Mouse (Mus musculus) ES-E14 (cell line): ENCODE measurements around the gene Ppm1l. TPM values are rescaled to one million over a fixed set of nuclear protein-coding genes. Genes with fewer than 3 reads are reported as not detected.

Experiments
- DNase-seq: peaks from one replicate; pipeline ENCODE4 v3.0.0-alpha.2; 2013; ENCODE audit warnings: low read depth, low spot score
- H3K27ac ChIP-seq: 2 replicates; pipeline ENCODE4 v1.5.1; 2012; ENCODE audit warnings: low read depth, mild to moderate bottlenecking, low read length, moderate library complexity, mixed read lengths; ENCODE audit not compliant: poor library complexity, insufficient read depth, severe bottlenecking
- H3K36me3 ChIP-seq: 2 replicates; pipeline ENCODE4 v1.6.1; 2012; ENCODE audit warnings: mild to moderate bottlenecking, low read length, moderate library complexity, mixed read lengths; ENCODE audit not compliant: control insufficient read depth, poor library complexity, insufficient read depth, severe bottlenecking
- H3K4me1 ChIP-seq, 2 experiments: fragments of 150-350 bp in 1 of 2; sonication (generic) in 1 of 2; 2 replicates each; pipeline ENCODE4 v1.6.1; 2012; ENCODE audit warnings: low read length in 2 of 2, mild to moderate bottlenecking in 1 of 2, mixed read lengths in 1 of 2; ENCODE audit not compliant: control insufficient read depth in 2 of 2, insufficient read depth in 2 of 2, poor library complexity in 1 of 2
- H3K4me3 ChIP-seq, 2 experiments: fragments of 150-350 bp in 1 of 2; sonication (generic) in 1 of 2; 2 replicates each; pipeline ENCODE4 v1.5.1; 2012; ENCODE audit warnings: low read length in 2 of 2, low read depth in 1 of 2, mild to moderate bottlenecking in 1 of 2, mixed read lengths in 1 of 2; ENCODE audit not compliant: insufficient read depth in 1 of 2, poor library complexity in 1 of 2, severe bottlenecking in 1 of 2
- H3K9ac ChIP-seq: 2 replicates; pipeline ENCODE4 v1.6.1; 2012; ENCODE audit warnings: low read depth, mild to moderate bottlenecking, low read length, mixed read lengths; ENCODE audit not compliant: poor library complexity, insufficient read depth, severe bottlenecking
- H3K9me3 ChIP-seq: fragments of 150-350 bp; sonication (generic); 2 replicates; pipeline ENCODE4 v1.6.1; 2012; ENCODE audit warnings: low read depth, mild to moderate bottlenecking, low read length; ENCODE audit not compliant: control insufficient read depth, insufficient read depth
- CHD2 ChIP-seq: IDR thresholded peaks from 2 replicates; pipeline ENCODE4 v1.6.1; 2014; ENCODE audit warnings: mild to moderate bottlenecking, low read depth, low read length, inconsistent platforms
- HCFC1 ChIP-seq: IDR thresholded peaks from 2 replicates; pipeline ENCODE4 v1.6.1; 2012; ENCODE audit warnings: low read length, inconsistent platforms, borderline replicate concordance; ENCODE audit not compliant: insufficient read depth
- MAFK ChIP-seq: IDR thresholded peaks from 2 replicates; pipeline ENCODE4 v1.6.1; 2014; ENCODE audit warnings: mild to moderate bottlenecking, low read depth, low read length, inconsistent platforms; ENCODE audit not compliant: insufficient read depth
- ZC3H11A ChIP-seq: IDR thresholded peaks from 2 replicates; pipeline ENCODE4 v1.6.1; 2012; ENCODE audit warnings: low read depth, mild to moderate bottlenecking, inconsistent platforms, low read length, borderline replicate concordance
- ZNF384 ChIP-seq: IDR thresholded peaks from 2 replicates; pipeline ENCODE4 v1.6.1; 2012; ENCODE audit warnings: low read depth, low read length, inconsistent platforms
- in situ Hi-C, 2 experiments: fragments of 600-800 bp; cut with MboI; formaldehyde crosslinking; loops; one replicate each; pipeline ENCODE4 v1.15.1; 2025; ENCODE audit warnings: low sequenced_read_pairs in 2 of 2, inconsistent platforms in 1 of 2; ENCODE audit not compliant: unreplicated experiment in 2 of 2
- total RNA-seq: library from RNA; depleted of rRNA; stranded (reverse); fragments of 300-350 nt; gene quantifications from 2 replicates; pipeline ENCODE4 v1.2.3, GENCODE M21; 2012

The Ppm1l gene
- total RNA-seq, 1 experiment, result 5.6 TPM

GRCm38 (mm10) chr3:69342247-69342921 is 25.7 kb downstream of the Ppm1l start:
- no peak for TF ChIP-seq CHD2
- no peak for TF ChIP-seq ZNF384
- Histone ChIP-seq H3K36me3 (no peaks in the 10 kb centered on the region), H3K9ac (no peak overlapping the region), H3K9me3 (no peaks in the 10 kb centered on the region), H3K4me1 (no peaks in the 10 kb centered on the region), H3K4me3 (no peak overlapping the region), H3K27ac (no peak overlapping the region)
- DNase-seq, result no peak
- in situ Hi-C loops, result no loop called here

GRCm38 (mm10) chr3:69343124-69343523 is 26.5 kb downstream of the Ppm1l start:
- in situ Hi-C loops, result no loop called here
- Histone ChIP-seq H3K4me3 (no peak overlapping the region), H3K9me3 (no peaks in the 10 kb centered on the region), H3K4me1 (no peaks in the 10 kb centered on the region), H3K9ac (no peak overlapping the region), H3K27ac (no peak overlapping the region), H3K36me3 (no peaks in the 10 kb centered on the region)
- TF ChIP-seq MAFK (no peak), ZNF384 (no peak), ZC3H11A (no peak), CHD2 (no peak), HCFC1 (no peak)
- no peak for DNase-seq

GRCm38 (mm10) chr3:69346514-69346913 is 29.9 kb downstream of the Ppm1l start:
- no peak for TF ChIP-seq ZC3H11A
- no peak for TF ChIP-seq ZNF384
- TF ChIP-seq MAFK, result no peak
- TF ChIP-seq HCFC1, result no peak
- no peak for TF ChIP-seq CHD2

GRCm38 (mm10) chr3:69348197-69348920 is 31.7 kb downstream of the Ppm1l start:
- no peak for DNase-seq
- in situ Hi-C loops, result no loop called here
- no peaks in the 10 kb centered on the region for H3K4me1 ChIP-seq
- H3K36me3 ChIP-seq, result no peaks in the 10 kb centered on the region
- no peak overlapping the region for H3K4me3 ChIP-seq
- TF ChIP-seq HCFC1, result no peak
- no peak for TF ChIP-seq ZC3H11A
- TF ChIP-seq ZNF384, result no peak
- no peak for TF ChIP-seq CHD2
- TF ChIP-seq MAFK, result no peak
- no peaks in the 10 kb centered on the region for H3K9me3 ChIP-seq
- H3K27ac ChIP-seq, result no peak overlapping the region
- H3K9ac ChIP-seq, result no peak overlapping the region

More at GRCm38 (mm10) chr3:69346514-69346913, 29.9 kb downstream of the Ppm1l start:
- Histone ChIP-seq H3K4me3 (no peak overlapping the region), H3K36me3 (no peaks in the 10 kb centered on the region), H3K27ac (no peak overlapping the region), H3K9ac (no peak overlapping the region), H3K4me1 (no peaks in the 10 kb centered on the region), H3K9me3 (no peaks in the 10 kb centered on the region)
- in situ Hi-C loops, result no loop called here
- DNase-seq, result no peak

- H3K36me3 ChIP-seq, result no peaks in the 10 kb centered on the region
- no peak for TF ChIP-seq ZC3H11A
- no peak for TF ChIP-seq HCFC1
- TF ChIP-seq CHD2, result no peak
- TF ChIP-seq MAFK, result no peak
- no peak for TF ChIP-seq ZNF384
- in situ Hi-C loops, result no loop called here
- H3K9ac ChIP-seq, result no peak overlapping the region
- no peak overlapping the region for H3K27ac ChIP-seq
- no peak for DNase-seq
- H3K9me3 ChIP-seq, result no peaks in the 10 kb centered on the region
- no peaks in the 10 kb centered on the region for H3K4me1 ChIP-seq
- no peak overlapping the region for H3K4me3 ChIP-seq
Measured at GRCm38 (mm10) chr3:69348921-69349237, 32.2 kb downstream of the Ppm1l start.
